34 mouse cellular contexts compared by ENCODE assay signal in genomic region chr7:28555939-28556535, GRCm38 (mm10). TPM values are rescaled to one million over a fixed set of nuclear protein-coding genes. Genes with fewer than 3 reads are reported as not detected.
DNase-seq lines count a peak whose midpoint lies in the region; TF ChIP-seq lines count a peak whose summit lies in the region.
"Had no signal": no experiment of that assay in that cellular context is flagged by ENCODE, and none has a peak within 500 bp of the region (broad histone marks: within the 10 kb centered on the region; RNA-seq: fewer than 3 reads in every experiment).

No protein-coding gene starts in this region.

- H3K36me3 ChIP-seq in thymus, adult 2 months (ENCODE audit: control insufficient read depth, insufficient read depth, low read length), result no peaks in the 10 kb centered on the region

- H3K27me3 ChIP-seq in thymus, adult 2 months (ENCODE audit: control insufficient read depth, insufficient read depth, low read length), result no peaks in the 10 kb centered on the region
- H3K27me3 ChIP-seq: midbrain, embryonic 13.5 days had no signal

- peaks cover 47% of the 10 kb centered on the region for H3K4me1 ChIP-seq in thymus, adult 2 months (replicated peaks; ENCODE audit: control insufficient read depth, insufficient read depth, low read length)

- TF ChIP-seq POLR2A in thymus, adult 2 months (IDR thresholded peaks at IDR 0.05; ENCODE audit: control insufficient read depth, extremely low read depth, insufficient read depth, low read length, poor library complexity), result no peak

- 83% methylated on average over 5 of the region's 5 CpGs for WGBS in thymus, adult 2 months

- H3K27ac ChIP-seq in thymus, adult 2 months (ENCODE audit: control insufficient read depth, insufficient read depth, low read length), result no peak overlapping the region
- H3K27ac ChIP-seq: hindbrain, embryonic 14.5 days; liver, embryonic 14.5 days; macrophage; midbrain, embryonic 13.5 days had no signal

- TF ChIP-seq CTCF in thymus, adult 2 months (IDR thresholded peaks at IDR 0.05; ENCODE audit: borderline replicate concordance, control insufficient read depth, extremely low read depth, insufficient read depth, low read length, poor library complexity), result no peak

- no peak overlapping the region for H3K4me3 ChIP-seq in thymus, adult 2 months (ENCODE audit: control insufficient read depth, insufficient read depth, low read length)
- H3K4me3 ChIP-seq: midbrain, embryonic 13.5 days had no signal

- peak; percentile 33 for DNase-seq in thymus, postnatal 4 days
- no peak for DNase-seq in thymus, adult 2 months
- peak; percentile 63 for DNase-seq in ZHBTc4 (ENCODE audit: low read depth, low spot score)
- peak; percentile 74 for DNase-seq in retina, postnatal 1 day
- DNase-seq in urinary bladder, postnatal 10 days (ENCODE audit: low spot score), result no peak
- DNase-seq in cerebellum, adult 11 months, result no peak
- no peak for DNase-seq in testis, postnatal 14 days (ENCODE audit: low spot score)
- DNase-seq: adrenal gland, postnatal 36 days; B cell, adult 2 months; cerebellum, adult 8-10 months; cerebellum, postnatal 25 days; heart, postnatal 36 days; kidney, adult 9 months; kidney, postnatal 10 days; layer of hippocampus, postnatal 36 days; left cerebral cortex, postnatal 4 days; liver; lung, adult 2 months; lung, postnatal 10 days; right cerebral cortex, adult 18-20 months; spleen, adult 18-20 months; thymus, postnatal 25 days had no signal

RNA-seq across cellular contexts. Expression of gene Nccrp1, which starts 9.0 kb away (rescaled TPM):
- 1.4 TPM in 2 replicates for polyA plus RNA-seq in thymus, adult 2 months (2012; rRNA removed)
- polyA plus RNA-seq: embryonic facial prominence, embryonic 11.5 days; forebrain, embryonic 16.5 days; heart, embryonic 11.5 days; heart, embryonic 16.5 days; liver, embryonic 14.5 days; macrophage; midbrain, embryonic 13.5 days had no signal

RNA-seq across cellular contexts. Expression of gene Sycn, which starts 15.4 kb away (rescaled TPM):
- 2.1 and 2.4 TPM in 2 replicates for polyA plus RNA-seq in thymus, adult 2 months (2012; rRNA removed)
- polyA plus RNA-seq: brain, embryonic 14.5 days; embryonic facial prominence, embryonic 11.5 days; forebrain, embryonic 16.5 days; heart, embryonic 11.5 days; heart, embryonic 16.5 days; hindbrain, embryonic 14.5 days; inflammation-experienced regulatory T-cells, adult 6 months; liver, embryonic 14.5 days; lung, adult 2 months; macrophage; midbrain, embryonic 13.5 days; neural tube, embryonic 14.5 days had no signal

RNA-seq across cellular contexts. Expression of gene Ifnl3, which starts 33.4 kb away (rescaled TPM):
- 0.37 and 0.78 TPM in 2 replicates for polyA plus RNA-seq in thymus, adult 2 months (2012; rRNA removed)
- polyA plus RNA-seq: brain, embryonic 14.5 days; embryonic facial prominence, embryonic 11.5 days; forebrain, embryonic 16.5 days; heart, embryonic 11.5 days; heart, embryonic 16.5 days; hindbrain, embryonic 14.5 days; inflammation-experienced regulatory T-cells, adult 6 months; large intestine, adult 2 months; liver, embryonic 14.5 days; lung, adult 2 months; macrophage; midbrain, embryonic 13.5 days; neural tube, embryonic 14.5 days had no signal

RNA-seq across cellular contexts. Expression of gene Samd4b, which starts 41.9 kb away (rescaled TPM):
- 118 and 139 TPM in 2 replicates for polyA plus RNA-seq in thymus, adult 2 months (2012; rRNA removed)

RNA-seq across cellular contexts. Expression of gene Pak4, which starts 41.9 kb away (rescaled TPM):
- 32.8 and 37.7 TPM in 2 replicates for polyA plus RNA-seq in thymus, adult 2 months (2012; rRNA removed)

Comparison
In these comparisons a context has a peak if more than half of its experiments do, and no peak if none do; other contexts are left out.
1. DNase-seq: peak in thymus, postnatal 4 days (single experiment), ZHBTc4 (single experiment) and retina, postnatal 1 day (single experiment); none in thymus, adult 2 months (single experiment), urinary bladder, postnatal 10 days (single experiment), cerebellum, adult 11 months (single experiment) and testis, postnatal 14 days (single experiment).